Mouse (Mus musculus): ENCODE results near the gene Fam118a. TPM values are rescaled to one million over a fixed set of nuclear protein-coding genes. Genes with fewer than 3 reads are reported as not detected.

Gene Fam118a
- total RNA-seq, 4 experiments from 2014 or later, result 26.9 to 33.0 (median 29.7) TPM

DNA sequence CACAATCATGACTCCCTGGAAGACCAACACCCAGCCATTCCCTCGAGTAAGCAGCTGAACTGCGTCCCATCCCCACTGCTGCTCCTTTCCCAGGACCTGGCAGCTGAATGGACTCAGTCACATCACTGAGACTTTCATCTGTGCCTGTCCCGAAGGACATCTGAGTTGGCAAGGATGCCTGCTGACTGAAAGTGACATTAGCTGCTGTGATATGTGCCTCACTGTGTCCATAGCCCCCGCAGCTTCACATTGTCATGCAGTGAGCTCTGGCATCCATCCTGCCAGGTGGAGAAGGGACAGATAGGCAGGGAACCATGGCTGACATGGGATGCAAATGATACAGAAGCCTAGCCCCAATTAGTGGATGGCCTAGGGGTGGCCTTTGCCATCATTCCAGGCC is 26.4 kb downstream of the Fam118a start:
- no peak for DNase-seq (ENCODE audit: low spot score in 2 of 2)

DNA sequence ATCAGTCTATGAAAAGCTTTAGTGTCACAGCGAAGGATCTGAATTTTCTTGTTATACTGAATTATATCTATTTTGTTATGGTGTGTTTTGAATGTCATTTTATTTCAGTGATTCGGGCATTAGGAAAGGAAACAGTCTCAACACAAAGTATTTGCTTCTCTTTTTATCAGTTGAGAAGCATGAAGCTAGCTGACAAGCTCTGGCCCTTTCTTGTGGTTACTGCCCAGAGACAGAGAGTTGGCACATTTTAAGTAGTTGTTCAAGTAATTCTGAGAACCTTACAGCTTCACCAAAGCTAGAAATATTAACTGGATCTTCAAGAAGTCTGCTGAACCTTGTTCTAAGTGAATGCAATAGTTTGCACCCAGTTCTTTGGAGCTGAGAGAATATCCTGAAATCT is 34.7 kb downstream of the Fam118a start:
- no peak for DNase-seq (ENCODE audit: low spot score in 2 of 2)

DNA sequence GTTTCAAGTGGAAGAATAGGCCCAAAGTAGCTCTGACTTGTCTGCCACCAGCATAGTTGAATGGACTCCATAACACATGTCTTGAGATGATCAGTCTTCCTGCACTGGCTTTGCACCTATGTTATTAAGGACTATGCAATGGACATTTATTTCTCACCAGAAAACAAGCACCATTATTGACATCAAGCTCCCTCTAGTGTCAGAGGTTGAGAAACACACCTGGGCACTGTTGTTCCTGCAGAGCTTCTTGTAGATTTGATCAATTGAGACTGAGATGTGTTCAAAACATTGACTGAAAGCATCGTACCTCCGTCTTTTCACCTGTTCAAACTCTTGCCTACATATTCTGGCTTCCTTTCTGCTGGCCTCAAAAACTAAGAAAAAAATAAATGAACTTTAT is 41.8 kb downstream of the Fam118a start:
- peak; percentile 12 to 50 for DNase-seq (ENCODE audit: low spot score in 2 of 2)

DNA sequence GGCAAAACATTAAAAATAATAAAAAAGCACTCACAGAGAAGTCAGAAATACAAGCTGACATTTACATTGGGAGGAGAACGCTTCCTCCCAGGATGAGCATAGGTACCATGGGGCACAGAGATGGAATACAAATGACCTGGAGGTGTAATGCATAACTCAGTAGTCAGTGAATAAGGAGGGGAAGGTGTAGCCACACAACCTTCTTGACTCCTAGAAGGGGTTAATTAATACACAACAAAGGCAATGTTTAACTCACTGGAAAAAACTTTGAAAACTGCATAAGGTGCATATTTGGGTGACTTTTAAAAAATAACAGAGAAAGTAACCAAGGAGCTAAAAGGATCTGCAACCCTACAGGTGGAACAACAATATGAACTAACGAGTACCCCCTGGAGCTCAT is 43.9 kb downstream of the Fam118a start:
- no peak for DNase-seq (ENCODE audit: low spot score in 2 of 2)

DNA sequence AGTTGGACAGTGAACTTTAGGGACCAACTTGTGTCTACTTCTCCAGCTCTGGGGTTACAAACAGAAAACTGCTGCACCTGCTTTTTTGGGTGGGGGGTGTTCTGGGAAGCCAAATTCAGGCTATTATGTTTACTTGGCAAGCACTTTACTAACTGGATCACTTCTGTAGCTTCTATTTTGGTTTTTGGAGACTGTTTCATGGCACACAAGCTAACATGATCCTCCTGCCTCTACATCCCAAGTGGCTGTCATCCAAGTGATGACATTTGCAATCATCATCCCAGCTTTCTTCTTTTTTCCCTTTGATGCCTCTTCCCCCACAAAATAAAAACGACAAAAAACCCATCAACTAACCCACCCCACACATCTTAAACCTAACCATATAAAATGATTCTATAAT is 56.9 kb downstream of the Fam118a start:
- DNase-seq (ENCODE audit: low spot score in 2 of 2), result peak in 1 of 2 experiments; percentile 6

Other genes starting within 250 kb of the Fam118a start
- 10 to 100 TPM in 2 of 4 experiments, 1 to 10 TPM in 2; 6.6 to 12.2 (median 9.3) TPM for gene Phf21b, start 172.9 kb upstream of the Fam118a start, total RNA-seq (2022)
- gene Gm29666, start 108.9 kb upstream of the Fam118a start, total RNA-seq (2022), result 1 to 10 TPM; 1.3 to 1.8 (median 1.7) TPM
- 10 to 100 TPM; 29.0 to 35.4 (median 33.0) TPM for gene Nup50, start 105.5 kb upstream of the Fam118a start, total RNA-seq (2022)
- gene 5031439G07Rik, start 40.4 kb upstream of the Fam118a start, total RNA-seq (2022), result 10 to 100 TPM; 89.6 to 93.1 (median 92.6) TPM
- gene Upk3a, start 11.8 kb upstream of the Fam118a start, total RNA-seq (2022), result under 1 TPM in 1 of 4 experiments, not detected in 3; 0.71 TPM
- under 1 TPM in 2 of 4 experiments, not detected in 2; 0.10 to 0.43 TPM for gene Smc1b, start 103.0 kb downstream of the Fam118a start, total RNA-seq (2022)
- under 1 TPM in 1 of 4 experiments, not detected in 3; 0.32 TPM for gene Ribc2, start 103.1 kb downstream of the Fam118a start, total RNA-seq (2022)
- gene Fbln1, start 177.0 kb downstream of the Fam118a start, total RNA-seq (2022), result 10 to 100 TPM; 13.0 to 19.7 (median 16.1) TPM

Measured in layer of hippocampus, adult 8-10 months (tissue).